Mouse (Mus musculus) embryo, embryonic 11.5 days (tissue): ENCODE results near the gene Spns3.
"Not testable (repeated sequence)": the region's sequence is repeated elsewhere in the genome, so short reads cannot be mapped to it uniquely, and the experiment has no call there.

Experiments used
- DNase-seq: peaks from one replicate; pipeline ENCODE4 v3.0.0-alpha.2; 2012; ENCODE audit warnings: low read depth, low spot score

Gene Spns3

DNA sequence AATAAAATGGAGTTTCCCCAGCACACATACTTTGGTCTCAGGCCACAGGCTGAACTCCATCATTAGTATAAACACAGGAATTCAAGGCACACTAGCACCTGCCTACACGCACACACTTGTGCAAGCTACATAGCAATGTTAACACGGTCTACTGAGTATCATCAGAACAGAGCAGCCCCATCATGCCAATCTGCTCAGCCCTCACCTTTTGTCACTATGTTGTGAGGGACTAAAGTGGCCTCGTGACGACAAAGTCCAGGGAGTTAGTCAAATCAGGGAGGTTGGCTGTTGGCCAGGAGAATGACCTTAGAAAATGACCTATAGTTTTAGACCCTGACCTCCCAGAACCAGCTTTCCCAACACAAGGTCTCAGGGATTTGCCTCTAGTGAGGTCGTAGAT is 7.8 kb upstream of the Spns3 start:
- no peak for DNase-seq

DNA sequence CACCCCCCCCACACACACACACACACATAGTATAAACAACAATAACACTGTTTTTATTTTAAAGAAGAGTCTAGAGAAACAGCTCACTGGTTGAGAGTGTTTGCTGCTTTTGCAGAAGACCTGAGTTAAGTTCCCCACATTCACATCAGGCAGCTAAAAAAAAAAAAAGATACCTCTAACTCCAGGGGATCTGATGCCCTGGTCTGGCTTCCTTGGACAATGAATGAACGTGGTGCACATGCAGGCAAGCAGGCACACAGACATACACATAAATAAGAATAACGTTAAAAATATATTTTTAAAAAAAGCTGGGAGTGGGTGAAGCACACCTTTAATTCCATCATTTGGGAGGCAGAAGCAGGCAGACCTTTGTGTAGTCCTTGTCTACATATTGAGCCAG is 6.6 kb upstream of the Spns3 start:
- DNase-seq = no peak

DNA sequence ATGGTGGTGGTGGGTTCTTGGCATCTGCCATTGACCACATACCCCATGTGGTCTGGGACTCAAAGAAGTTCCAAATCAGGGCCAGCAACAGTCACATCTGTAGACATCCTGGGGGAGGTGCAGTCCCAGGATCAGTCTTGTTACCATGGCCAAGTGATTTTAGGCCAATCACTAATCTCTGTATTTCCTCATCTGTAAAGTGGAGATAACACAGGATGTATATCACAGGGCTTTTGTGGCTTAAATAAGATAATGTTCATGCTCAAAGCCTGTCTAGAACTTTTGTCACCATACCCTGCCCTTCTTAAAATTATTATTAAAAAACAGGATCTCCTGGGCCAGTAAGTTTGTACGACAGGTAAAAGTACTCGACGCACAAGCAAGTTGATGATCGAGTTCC is 6.2 kb upstream of the Spns3 start:
- no peak for DNase-seq

DNA sequence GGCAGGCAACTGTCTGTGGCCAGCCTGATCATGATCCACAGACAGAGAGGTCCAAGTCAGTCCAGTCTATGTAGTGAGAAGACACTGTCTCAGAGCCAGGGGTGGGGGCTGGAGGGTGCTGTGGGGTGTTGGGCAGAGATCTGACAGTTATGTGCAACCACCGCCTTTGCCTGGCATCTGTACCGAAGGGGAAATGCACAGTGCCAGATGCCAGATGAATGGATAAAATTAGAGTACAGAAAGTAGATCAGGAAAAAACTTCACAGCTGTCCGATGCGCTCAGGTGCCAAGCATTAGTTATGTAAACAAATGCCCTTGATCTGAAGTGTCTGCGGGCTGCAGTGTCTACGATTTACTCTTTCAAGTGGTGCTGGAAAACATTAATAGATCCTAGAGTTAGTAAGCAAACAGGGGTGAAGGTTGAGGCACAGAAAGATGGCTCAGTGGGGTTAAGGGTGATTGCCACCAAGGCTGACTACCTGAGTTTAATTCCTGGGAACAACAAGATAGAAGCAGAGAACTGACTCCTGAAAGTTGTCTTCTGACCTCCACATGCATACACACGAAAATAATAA is 1.3 kb upstream of the Spns3 start:
- DNase-seq = no peak

DNA sequence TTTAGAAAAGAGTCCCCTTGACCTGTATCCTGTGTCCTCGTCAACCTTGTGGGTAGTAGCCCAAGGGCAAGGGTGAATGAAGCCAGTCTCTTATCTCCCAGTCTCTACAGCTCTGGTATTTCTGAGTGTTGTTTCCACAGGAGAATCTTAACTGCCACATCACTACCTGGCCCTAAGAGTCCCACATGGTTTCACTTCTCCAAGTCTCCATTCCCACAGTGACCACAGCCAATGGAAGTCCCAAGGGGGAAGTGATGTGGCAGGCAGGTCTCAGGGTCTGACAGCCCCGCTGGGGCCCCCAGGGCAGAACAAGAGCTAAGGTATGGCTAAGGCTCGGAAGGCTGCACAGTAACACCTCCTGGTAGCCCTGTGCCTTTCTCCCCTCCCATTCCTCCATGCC is 3.1 kb downstream of the Spns3 start:
- no peak for DNase-seq

DNA sequence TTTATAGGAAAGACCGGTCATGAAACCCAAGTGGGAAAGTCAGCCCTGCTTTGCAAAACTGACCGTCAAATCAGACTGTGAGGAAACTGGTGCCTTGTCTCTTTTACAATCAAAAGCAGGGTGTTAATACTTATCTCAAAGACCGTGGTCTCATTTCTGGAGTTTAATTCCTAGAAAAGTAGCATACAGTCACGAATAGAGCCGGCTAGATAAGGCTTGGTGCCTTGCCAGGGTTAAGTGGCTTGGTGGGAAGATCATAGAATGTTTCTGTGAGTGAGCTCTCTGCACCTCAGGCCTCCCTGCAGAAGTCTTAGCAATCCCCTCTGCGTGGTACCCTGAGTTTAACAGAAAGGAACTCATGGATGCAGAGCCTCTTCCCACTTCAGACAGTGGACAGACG is 5.6 kb downstream of the Spns3 start:
- no peak for DNase-seq

DNA sequence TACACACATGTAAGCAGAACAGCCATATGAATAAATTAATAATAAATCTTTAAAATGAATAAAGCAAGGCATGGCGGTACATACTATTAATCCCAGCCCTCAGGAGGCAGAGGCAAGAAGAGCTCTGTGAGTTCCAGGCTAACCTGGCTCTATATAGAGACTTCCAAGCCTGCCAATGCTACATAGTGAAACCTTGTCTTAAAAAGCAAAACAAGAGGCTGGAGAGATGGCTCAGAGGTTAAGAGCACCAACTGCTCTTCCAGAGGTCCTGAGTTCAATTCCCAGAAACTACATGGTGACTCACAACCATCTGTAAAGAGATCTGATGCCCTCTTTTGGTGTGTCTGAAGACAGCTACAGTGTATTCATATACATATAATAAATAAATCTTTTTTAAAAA is 6.6 kb downstream of the Spns3 start:
- DNase-seq = not testable (repeated sequence)

DNA sequence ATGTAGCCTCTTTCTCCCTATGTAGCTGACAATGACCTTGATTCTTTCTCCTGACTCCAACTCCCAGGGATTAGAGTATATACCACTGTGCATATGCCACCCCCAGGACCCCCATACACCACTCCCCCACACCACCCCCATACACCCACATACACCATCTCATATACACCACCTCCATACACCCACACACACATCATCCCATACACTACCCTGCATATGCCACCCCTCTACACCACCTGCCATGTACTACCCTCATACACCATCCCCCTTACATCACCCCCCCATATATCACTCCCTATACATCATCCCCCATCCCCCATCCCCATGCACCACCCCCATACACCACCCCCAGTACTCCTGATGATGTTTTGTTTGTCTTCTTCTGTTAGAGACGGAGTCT is 7.7 kb downstream of the Spns3 start:
- no peak for DNase-seq

DNA sequence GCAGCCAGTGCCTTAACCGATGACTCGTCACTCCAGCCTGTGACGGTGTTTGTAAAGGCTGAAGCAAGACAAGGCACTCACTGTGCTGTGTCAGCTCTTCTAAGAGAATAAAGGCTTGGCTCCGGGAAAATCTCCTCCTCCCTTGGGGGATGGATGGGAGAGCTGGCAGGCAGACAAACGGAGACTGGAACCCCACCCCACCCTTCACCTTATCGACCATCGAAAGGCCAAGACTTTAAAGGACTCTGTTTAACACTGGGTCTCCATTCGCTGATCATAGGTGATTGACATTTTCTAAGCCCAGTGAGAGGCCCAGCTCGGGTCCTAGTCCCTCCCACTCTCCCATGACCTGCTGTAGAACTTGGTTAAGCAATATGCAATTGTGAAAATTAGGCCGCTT is 8.4 kb downstream of the Spns3 start:
- no peak for DNase-seq

DNA sequence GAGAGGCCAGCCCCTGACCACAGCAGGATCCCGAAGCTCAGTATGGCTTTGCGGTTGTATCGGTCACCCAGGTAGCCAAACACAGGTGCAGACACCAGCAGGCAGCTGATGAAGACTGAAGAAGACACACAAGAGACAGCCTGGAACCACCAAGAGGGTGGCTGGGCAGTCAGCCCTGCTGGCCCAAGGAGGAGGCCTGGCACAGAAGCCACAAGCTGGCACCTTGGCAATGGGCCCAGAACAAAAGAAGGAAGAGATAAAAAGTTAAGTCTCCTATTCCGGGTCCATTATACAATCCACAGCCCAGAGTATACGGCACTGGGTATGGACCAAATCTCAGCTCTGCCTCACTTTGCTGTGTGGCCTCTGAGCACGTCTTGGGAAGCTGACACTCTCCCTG is 9.9 kb downstream of the Spns3 start:
- no peak for DNase-seq

DNA sequence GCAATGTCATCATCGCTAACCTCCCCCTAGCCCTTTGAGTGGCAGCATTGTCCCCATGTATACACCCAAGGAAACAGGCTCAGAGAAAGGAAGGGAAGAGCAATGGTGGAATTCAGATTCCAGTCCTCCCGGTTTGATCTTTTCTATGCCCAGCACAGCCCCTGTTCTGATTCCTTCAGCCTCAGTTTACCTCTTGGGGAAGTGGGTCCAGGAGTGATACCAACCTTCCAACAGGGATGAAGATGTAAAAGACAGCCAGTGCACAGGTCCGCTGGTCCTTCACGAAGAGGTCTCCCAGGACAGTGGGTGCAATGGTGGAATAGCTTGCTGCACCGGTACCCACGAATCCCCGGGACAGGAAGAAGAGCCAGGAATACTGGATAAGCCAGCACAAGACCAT is 11.5 kb downstream of the Spns3 start:
- no peak for DNase-seq

DNA sequence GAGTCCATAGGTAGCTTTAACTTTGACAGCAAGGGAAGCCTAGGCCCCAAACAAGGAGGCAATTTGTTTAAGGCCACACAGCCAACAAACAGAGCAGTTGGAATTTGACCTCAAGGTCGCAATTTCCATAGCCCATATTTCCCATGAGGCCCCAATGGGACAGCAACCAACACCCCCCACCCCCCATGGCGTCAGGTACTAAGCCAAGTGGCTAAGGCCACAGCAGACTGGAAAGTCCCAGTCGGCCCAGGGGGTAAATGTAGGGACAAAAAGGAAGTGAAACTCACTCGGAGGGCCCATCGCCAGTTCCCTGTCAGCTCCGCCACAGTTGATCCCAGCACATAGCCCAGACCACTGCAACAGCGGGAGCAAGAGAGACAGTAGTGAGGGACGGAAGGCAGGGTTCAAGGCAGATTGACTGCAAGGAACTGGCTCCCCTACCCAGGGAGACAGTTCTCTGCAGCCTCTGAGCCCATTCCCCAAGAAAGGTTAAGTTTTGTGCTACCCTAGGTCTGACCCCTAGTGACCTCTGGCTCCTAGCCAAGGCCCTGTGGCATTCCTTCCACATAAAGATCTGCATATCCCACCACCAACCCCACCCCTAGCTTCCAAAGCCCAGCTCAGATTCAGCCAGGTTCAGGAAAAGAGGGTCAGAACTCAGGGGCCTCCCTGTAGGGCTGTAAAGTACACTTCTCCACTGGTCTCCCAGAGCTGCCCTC is 12.1 kb downstream of the Spns3 start:
- no peak for DNase-seq

DNA sequence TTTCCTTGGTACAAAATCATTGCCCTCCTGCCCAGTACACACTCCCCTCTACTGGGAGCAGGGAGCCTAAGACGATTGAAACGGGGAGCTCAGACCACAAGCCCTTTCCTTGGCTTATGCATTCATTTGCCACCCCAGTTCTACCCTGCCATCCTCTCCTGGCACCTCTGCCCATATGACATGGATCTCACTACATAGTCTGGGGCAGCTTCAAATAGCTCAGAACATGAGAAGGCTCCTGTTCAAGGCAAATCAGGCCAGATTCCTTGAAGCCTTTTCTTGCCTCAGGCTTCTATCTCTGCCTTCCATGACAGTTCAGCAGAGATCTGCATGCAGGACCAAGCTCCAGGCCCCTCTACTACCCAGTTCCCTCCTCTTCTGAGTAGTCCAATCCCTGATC is 12.8 kb downstream of the Spns3 start:
- no peak for DNase-seq

DNA sequence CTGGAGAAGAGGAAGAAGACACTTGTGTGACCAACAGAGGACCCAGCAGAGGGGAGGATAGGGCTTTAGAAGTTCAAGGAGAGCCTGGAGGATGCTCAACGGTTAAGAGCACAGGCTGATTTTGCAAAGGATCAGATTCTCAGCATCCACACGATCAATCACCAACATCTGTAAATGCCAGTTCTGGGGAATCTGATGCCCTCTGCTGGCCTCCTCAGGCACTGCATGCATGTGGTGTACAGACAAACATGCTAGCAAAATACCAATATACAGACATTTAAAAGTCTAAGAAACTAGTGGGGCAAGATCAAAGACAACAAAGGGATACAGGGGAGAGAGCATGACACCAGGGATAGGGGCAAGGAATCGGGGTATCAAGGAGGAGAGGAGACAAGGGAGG is 14.8 kb downstream of the Spns3 start:
- no peak for DNase-seq

DNA sequence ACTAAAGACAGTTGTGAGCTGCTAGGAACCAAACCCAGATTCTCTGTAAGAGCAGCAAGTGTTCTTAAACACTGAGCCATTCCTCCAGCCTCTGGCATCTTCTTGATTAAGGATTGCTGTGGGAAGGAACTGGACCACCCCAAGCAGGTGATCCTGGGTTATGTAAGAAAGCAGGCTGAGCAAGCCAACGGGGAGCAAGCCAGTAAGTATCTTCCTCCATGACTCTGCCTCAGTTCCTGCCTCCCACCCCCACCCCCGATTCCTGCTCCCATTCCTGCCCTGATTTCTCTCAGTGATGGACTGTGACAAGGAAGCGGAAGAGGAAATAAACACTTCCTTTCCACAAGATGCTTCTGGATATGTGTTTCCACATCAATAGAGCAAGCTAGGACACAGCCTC is 17.4 kb downstream of the Spns3 start:
- no peak for DNase-seq

DNA sequence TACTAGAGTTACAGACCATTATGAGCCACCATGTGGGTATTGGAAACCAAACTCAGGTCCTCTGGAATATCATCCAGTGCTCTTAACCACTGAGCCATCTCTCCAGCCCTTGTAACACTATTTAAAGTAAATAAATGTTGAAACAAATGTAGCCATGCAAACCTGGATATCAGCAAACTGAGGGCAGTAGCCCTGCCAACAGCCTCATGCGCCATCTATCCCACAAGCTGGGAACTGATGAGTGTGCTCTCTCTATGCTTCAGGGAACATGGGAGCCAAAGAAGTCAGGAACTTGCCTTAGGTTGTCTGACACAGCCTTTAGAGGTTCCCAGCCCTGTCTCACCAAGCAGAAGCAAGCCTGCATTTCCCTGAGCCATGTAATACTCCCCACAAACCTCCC is 18.7 kb downstream of the Spns3 start:
- no peak for DNase-seq

DNA sequence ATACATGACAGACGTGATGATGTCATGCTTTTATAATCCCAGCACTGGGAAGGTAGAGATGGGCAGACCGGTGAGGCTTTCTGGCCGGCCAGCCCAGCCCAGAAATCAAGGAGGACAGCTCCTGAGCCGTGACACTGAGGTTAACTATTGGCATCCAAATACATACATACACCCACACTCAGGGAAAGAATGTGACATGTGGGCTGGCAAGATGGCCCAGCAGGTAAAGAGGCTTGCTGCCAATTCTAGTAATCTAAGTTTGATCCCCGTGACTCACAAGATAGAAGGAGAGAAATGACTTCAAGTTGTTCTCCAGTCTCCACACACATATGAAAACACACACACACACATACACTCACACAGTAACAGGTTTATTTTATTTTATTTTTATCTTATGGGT is 19.2 kb downstream of the Spns3 start:
- DNase-seq = no peak

DNA sequence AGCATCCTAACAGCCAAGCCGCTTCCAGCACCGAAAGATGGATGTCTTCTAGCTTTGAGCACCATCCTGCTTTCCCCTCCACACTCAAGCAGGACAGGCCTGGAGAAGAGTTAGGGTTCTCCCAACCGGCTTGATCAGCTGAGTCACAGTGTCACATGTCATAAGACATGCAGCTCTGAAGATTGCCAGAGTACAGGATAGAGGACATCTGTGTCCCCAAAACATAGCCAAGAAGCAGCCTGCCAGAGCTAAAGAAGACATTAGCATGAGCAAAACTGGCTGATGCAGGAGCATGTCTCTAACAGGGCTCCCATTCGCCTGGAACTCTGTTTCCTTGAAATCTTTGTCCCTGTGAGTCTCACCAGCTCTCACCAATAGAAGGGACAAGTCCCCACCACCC is 24.1 kb downstream of the Spns3 start:
- DNase-seq = no peak

DNA sequence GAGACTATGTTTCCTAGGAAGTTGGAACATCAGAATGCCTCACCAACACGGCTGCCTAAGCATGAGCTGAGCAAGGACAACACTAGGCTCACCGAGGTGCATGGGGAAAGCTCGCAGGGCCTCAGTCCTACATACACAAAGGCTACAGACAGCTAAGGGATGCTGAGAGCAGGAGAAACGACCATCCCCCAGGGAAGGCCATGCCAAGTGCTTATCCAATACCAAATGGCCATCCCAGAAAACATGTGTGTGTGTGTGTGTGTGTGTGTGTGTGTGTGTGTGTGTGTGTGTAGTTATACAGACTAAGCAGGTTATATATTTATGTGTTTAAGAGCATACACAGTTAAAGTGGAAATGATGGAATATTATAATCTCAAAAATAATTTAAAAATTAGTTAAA is 26.6 kb downstream of the Spns3 start:
- DNase-seq = no peak

DNA sequence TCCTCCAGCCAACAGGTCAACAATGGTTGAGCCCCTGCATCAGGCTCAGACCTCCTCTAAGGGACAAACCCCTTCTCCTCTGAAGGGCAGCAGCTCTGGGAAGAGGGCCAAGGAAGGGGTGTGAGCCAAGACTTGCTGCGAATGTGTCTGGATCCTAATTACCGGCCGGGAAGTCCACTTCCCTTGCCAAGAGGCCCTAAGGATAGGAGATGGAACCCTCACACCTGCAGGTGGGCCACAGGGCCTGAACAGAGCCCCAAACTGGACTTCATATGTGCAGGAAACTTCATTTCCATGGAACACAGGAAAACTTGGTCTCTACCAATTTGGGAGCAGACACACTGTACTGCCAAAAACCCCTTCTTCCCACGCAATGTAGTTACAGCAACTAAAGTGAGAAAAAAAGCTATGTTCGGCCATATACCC is 27.7 kb downstream of the Spns3 start:
- DNase-seq = no peak

DNA sequence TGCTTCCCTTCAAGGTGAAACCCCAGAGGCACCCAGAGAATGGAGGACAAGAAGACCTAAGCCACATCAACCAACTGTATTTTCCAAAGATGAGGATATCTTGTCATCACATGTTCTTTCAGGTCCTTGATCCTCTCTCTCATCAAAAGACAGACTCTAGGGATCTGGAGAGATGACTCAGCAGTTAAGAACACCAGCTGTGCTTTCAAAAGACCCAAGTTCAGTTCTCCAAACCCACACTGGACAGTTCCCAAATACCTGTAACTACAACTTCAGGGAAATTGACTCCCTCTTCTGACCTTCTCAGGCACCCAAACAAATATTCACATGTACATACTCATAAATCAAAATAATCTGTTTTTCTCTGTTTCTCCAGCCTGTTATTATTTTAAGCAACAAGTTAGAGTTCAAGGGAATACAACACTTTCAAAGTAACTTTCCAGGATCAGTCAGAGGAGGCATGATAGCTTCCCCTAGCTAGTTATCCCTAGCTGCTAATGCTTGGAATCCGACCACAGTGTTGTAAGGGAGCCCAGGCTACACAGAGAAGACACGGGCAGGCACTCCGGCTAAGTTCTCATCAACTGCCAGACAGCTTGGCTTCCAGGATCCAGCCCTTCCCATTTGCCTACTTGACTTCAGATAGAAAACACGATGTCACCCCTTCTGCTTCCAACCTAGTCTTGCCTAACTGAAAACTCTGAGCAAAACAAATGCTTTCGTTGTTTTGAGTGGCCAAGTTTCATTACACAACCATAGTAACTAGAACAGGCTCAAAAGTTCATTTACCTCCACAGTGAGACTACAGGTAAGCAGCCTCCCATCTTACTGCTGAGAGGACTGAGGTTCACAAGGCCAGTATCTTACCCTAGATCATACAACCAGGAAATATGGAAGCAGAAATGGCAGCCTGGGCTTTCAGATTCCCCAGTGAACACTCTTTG is 28.4 kb downstream of the Spns3 start:
- DNase-seq = no peak

DNA sequence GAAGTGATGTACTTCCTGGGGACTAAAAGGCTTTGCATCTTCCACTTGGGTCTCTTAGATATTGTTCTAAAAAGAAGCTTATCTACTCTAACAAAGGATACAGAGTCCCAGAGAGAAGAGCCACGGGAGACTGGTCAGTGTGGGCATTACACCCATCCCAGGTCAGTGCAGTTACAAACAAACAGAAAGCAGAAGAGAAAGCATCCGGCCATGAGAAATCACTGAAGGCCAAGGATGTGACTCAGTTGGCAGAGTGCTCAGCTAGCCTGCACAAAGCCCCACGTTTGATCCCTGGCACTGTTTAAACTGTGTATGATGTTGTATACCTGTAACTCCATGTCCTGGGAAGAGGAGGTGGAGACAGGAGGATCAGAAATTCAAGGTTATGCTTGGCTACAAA is 30.4 kb downstream of the Spns3 start:
- no peak for DNase-seq

DNA sequence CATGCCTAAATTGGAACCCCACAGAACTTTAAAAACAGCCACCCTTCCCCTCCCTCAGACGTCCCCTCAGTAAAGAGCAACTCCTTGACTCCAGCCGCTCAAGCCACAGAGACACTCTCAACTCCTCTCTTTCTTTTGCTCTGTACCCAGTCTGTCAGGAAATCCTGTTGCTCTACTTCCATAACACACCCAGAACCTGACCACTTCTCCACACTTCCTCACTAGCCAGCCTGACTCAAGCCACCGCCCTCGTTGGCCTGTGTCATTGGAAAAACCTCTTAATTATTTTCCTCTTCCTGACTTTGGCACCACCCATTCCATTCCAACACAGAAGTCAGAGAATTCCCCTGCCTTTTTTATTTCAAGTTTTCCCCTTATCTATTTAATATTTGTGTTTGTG is 31.1 kb downstream of the Spns3 start:
- DNase-seq = no peak
